Comparison of ENCODE assay signal across 8 mouse cellular contexts in the genomic region with DNA sequence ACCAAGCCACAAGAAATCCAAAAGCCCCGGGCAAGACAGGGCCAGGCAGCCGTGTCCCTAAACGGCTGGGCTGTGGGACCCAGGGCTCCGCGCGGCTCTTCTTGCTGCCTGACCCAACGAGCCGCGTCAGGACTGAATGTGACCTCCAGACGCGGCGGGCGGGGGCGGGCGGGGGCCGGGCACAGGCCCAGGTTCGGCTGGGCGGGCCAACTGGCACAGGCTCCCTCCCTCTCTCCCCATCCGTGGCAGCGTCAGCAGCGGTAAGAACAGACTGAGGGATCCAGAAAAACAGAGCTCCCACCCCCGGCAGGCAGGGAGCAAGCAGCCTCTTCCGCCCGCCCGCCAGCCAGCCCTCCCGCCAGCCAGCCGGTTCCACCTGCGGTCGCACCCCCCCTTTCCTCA. TPM values are rescaled to one million over a fixed set of nuclear protein-coding genes. Genes with fewer than 3 reads are reported as not detected.
DNase-seq lines count a peak whose midpoint lies in the region; ATAC-seq and TF ChIP-seq lines count a peak whose summit lies in the region.

No protein-coding gene starts in this region.

- peak overlapping the region; percentile 55 for H3K4me2 ChIP-seq in hindbrain, postnatal 0 days (ENCODE audit: low read depth, low read length)

- H3K27ac ChIP-seq in hindbrain, postnatal 0 days: peak overlapping the region; percentile 83

- peak; percentile 83 for DNase-seq in adrenal gland, adult 8-10 months
- peak; percentile 69 to 79 for DNase-seq in cerebellum, postnatal 36 days
- DNase-seq in gastrocnemius, postnatal 25 days: peak; percentile 97
- DNase-seq in hindbrain, postnatal 0 days (ENCODE audit: low spot score): peak; percentile 85
- peak; percentile 39 to 80 for DNase-seq in left cerebral cortex, adult 8-10 months (ENCODE audit: low spot score in 2 of 2)
- peak; percentile 82 for DNase-seq in lung, postnatal 25 days (ENCODE audit: low spot score)
- peak; percentile 70 to 75 for DNase-seq in right cerebral cortex, adult 2 months (ENCODE audit: low spot score in 2 of 2)

- no peaks in the 10 kb centered on the region for H3K27me3 ChIP-seq in hindbrain, postnatal 0 days (ENCODE audit: insufficient read depth, low read length)

- peak; percentile 78 for ATAC-seq in hindbrain, postnatal 0 days
- no peak for ATAC-seq in erythroid progenitor cell, adult 5-6 weeks (replicated peaks; ENCODE audit: low FRiP score, poor library complexity, severe bottlenecking)

- peaks cover 43% of the 10 kb centered on the region for H3K4me1 ChIP-seq in hindbrain, postnatal 0 days (ENCODE audit: insufficient read depth, low read length)

- peak overlapping the region; percentile 46 for H3K9ac ChIP-seq in hindbrain, postnatal 0 days (replicated peaks; ENCODE audit: low read length)

- H3K9me3 ChIP-seq in hindbrain, postnatal 0 days (ENCODE audit: low read length): no peaks in the 10 kb centered on the region

- 0 out of 2 replicates have a peak, but pooled peaks have one; percentile 10 for TF ChIP-seq CTCF in hindbrain, postnatal 0 days (IDR thresholded peaks at IDR 0.05; ENCODE audit: low read depth)

- H3K4me3 ChIP-seq in hindbrain, postnatal 0 days (ENCODE audit: low read length): peak overlapping the region; percentile 31

- WGBS in hindbrain, postnatal 0 days: 4% methylated on average over 26 of the region's 29 CpGs

- no peaks in the 10 kb centered on the region; the same call in 1 of the 2 replicates for H3K36me3 ChIP-seq in hindbrain, postnatal 0 days (ENCODE audit: insufficient read depth, low read length)

RNA-seq across cellular contexts. Expression of a gene that starts 55.2 kb away (rescaled TPM):
- total RNA-seq in adrenal gland, adult 8-10 months (2022): 1 to 10 TPM; 2.4 to 4.6 (median 3.4) TPM
- under 1 TPM; 0.33 to 0.43 TPM for total RNA-seq in gastrocnemius, postnatal 25 days (2021)
- total RNA-seq in hindbrain, postnatal 0 days (2014; rRNA removed): 9.8 and 14.2 TPM in 2 replicates
- polyA plus RNA-seq in hindbrain, postnatal 0 days (2015; fragmentation: Nextera tagmentation; extraction: Ambion mirVana): 7.4 and 7.5 TPM in 2 replicates
- under 1 TPM; 0.28 to 0.70 (median 0.60) TPM for total RNA-seq in left cerebral cortex, adult 8-10 months (2022)
- total RNA-seq in erythroid progenitor cell, adult 5-6 weeks (2015; ENCODE audit: low replicate concordance): not detected in 2 replicates
- not detected in 2 replicates for total RNA-seq in erythroid progenitor cell, adult 5-6 weeks (2017; ENCODE audit: low replicate concordance)
